Mouse (Mus musculus) embryonic facial prominence, embryonic 12.5 days (tissue): ENCODE data around the gene Ercc2. TPM values are rescaled to one million over a fixed set of nuclear protein-coding genes. Genes with fewer than 3 reads are reported as not detected.

Experiments
- ATAC-seq: fragments of 200-750 bp; cut with Nextera tagmentation; 2 replicates; pipeline ENCODE4 v1.8.0; 2017; ENCODE audit not compliant: insufficient number of reproducible peaks, insufficient read depth, low FRiP score, low TSS enrichment
- H3K27ac ChIP-seq: fragments of 300-500 bp; sonication (generic); 2 replicates; pipeline ENCODE4 v1.5.1; 2016; ENCODE audit warnings: mild to moderate bottlenecking
- H3K27me3 ChIP-seq: fragments of 300-500 bp; sonication (generic); 2 replicates; pipeline ENCODE4 v1.6.1; 2016; ENCODE audit warnings: mild to moderate bottlenecking, moderate library complexity
- H3K36me3 ChIP-seq: fragments of 300-500 bp; sonication (generic); 2 replicates; pipeline ENCODE4 v1.6.1; 2016; ENCODE audit warnings: mild to moderate bottlenecking
- H3K4me1 ChIP-seq: fragments of 300-500 bp; sonication (generic); 2 replicates; pipeline ENCODE4 v1.6.1; 2016
- H3K4me2 ChIP-seq: fragments of 300-500 bp; sonication (generic); replicated peaks from 2 replicates; pipeline ENCODE4 v1.6.1; 2016; ENCODE audit warnings: mild to moderate bottlenecking, moderate library complexity
- H3K4me3 ChIP-seq: fragments of 300-500 bp; sonication (generic); 2 replicates; pipeline ENCODE4 v1.5.1; 2016; ENCODE audit warnings: mild to moderate bottlenecking
- H3K9ac ChIP-seq: fragments of 300-500 bp; sonication (generic); 2 replicates; pipeline ENCODE4 v1.6.1; 2016; ENCODE audit warnings: mild to moderate bottlenecking, moderate library complexity
- H3K9me3 ChIP-seq: fragments of 300-500 bp; sonication (generic); 2 replicates; pipeline ENCODE4 v1.6.1; 2016; ENCODE audit warnings: mild to moderate bottlenecking, moderate library complexity
- WGBS: fragments of 180-500 bp; shearing (Covaris S2); methylation state at CpG from one replicate; pipeline ENCODE4 v1.1.7; 2016; 5-methylcytosine and 5-hydroxymethylcytosine counted together
- polyA plus RNA-seq: library from polyadenylated mRNA; unstranded; fragments of >200 nt; fragmentation: Nextera tagmentation; extraction: Ambion mirVana; gene quantifications from 2 replicates; pipeline ENCODE4 v1.2.1, GENCODE M21; 2016

Ercc2 gene
- polyA plus RNA-seq, 1 experiment from 2014 or later: 19.9 TPM

DNA sequence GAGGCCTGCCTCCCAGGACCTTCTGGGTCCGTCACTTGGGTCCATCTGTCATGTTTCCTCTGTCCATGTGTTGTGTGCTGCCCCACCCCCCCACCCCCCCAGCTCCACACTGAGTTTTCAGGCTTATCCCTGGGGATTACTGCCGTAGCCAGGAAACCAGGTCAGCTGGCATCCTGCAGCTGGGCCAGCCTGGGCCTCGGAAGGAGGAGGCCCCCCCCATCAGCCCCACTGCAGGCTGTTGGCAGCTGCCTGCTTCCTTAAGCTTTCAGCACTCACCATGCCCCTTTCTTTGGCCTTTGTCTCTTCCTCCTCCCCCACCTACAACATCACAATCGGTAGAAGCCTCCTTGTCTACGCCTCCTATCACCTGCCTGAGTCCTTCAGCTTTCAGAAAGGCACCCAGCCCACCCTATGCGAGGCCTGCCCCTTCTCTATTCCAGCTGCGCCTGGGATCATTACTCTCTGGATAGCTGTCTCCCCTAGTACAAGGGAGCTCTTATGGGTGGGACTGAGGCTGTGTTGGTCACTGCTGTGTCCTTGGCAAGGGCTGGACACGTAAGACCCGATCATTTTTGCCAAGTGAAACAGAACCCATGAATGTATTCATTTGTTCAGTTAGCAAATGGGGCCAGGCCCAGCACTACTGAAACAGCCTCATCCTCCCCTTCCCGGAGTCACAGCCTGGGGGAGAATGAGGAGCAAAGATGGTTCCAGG is 7.0 kb downstream of the Ercc2 start:
- H3K36me3 ChIP-seq: peaks cover 98% of the 10 kb centered on the region
- H3K27me3 ChIP-seq: no peaks in the 10 kb centered on the region
- H3K4me1 ChIP-seq: no peaks in the 10 kb centered on the region
- H3K9ac ChIP-seq: no peak overlapping the region
- H3K27ac ChIP-seq: 0 out of 2 replicates have a peak overlapping the region, but pooled peaks have one; percentile 30
- 83% methylated on average over 9 of the region's 10 CpGs for WGBS
- ATAC-seq: no peak
- no peak overlapping the region for H3K4me3 ChIP-seq
- H3K9me3 ChIP-seq: no peaks in the 10 kb centered on the region
- no peak overlapping the region for H3K4me2 ChIP-seq

DNA sequence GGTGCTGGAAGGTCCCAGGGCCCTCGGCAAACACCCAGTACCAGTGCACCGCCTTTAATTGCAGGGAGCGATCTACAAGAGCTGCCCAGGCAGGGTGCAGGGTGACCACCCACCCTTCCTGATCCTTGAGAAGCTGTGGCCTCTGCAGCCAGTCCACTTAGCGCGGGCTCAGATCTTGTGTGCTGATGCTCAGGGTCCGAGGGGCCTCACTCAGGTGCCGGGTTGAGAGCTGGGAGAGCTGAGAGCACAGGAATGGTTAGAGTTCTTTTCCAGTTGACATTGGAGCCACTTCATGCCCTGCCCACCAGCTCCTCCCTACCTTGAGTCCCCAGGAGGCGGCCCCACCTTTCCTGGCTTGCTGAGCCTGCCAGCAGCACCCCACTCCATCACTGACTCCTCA is 12.7 kb downstream of the Ercc2 start:
- no peak overlapping the region for H3K27ac ChIP-seq
- H3K4me3 ChIP-seq: no peak overlapping the region
- ATAC-seq: no peak
- H3K9me3 ChIP-seq: no peaks in the 10 kb centered on the region
- no peaks in the 10 kb centered on the region; the same call in 1 of the 2 replicates for H3K4me1 ChIP-seq
- 92% methylated on average over 8 of the region's 8 CpGs for WGBS
- no peak overlapping the region for H3K9ac ChIP-seq
- no peak overlapping the region for H3K4me2 ChIP-seq
- peaks cover 7% of the 10 kb centered on the region for H3K27me3 ChIP-seq
- peaks cover 65% of the 10 kb centered on the region for H3K36me3 ChIP-seq

DNA sequence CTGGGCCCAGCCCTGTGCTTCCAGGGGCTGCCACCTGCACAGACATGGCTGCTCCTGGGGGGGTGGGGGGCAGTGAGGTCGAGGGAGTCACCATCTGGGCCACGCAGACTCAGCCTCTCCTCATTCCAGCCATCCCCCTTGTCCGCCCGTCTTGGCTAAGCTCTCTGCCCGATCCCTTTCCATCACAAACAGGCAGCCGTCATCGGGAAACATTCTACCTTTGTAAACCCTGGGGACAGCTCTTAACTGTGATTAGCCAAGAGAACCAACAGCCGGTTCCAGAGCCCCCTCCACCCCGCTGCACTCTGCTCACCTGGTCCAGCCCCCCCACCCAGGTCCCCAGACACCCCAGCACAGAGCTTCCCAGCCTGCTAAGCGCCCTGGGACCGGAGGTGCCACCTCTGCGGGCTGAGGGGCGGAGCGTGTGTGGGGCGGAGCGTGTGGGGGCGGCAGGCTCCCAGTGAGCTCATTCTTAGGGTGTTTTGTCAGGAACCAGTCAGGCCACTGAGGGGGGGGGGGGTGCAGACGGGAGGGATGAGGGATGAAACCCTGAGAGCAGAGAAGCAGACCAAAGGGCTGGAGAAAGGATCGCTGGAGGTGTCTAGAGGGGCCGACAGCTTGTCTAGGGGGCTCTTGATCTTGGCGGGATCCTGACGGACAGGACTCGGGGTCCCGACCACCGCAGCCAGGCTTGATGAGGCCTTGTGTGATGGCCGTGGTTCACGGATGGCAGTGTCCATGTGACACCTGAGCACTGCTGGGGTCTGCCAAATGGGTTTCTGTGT is 17.9 kb downstream of the Ercc2 start:
- Histone ChIP-seq H3K9ac (peak overlapping the region; percentile 36), H3K27ac (peak overlapping the region; percentile 37; the same call in 1 of the 2 replicates), H3K27me3 (peaks cover 54% of the 10 kb centered on the region), H3K9me3 (peaks cover 4% of the 10 kb centered on the region; the same call in 1 of the 2 replicates), H3K4me3 (peak overlapping the region; percentile 31), H3K36me3 (peaks cover 13% of the 10 kb centered on the region), H3K4me1 (peaks cover 11% of the 10 kb centered on the region), H3K4me2 (peak overlapping the region; percentile 50)
- 3% methylated on average over 27 of the region's 27 CpGs for WGBS
- no peak for ATAC-seq

DNA sequence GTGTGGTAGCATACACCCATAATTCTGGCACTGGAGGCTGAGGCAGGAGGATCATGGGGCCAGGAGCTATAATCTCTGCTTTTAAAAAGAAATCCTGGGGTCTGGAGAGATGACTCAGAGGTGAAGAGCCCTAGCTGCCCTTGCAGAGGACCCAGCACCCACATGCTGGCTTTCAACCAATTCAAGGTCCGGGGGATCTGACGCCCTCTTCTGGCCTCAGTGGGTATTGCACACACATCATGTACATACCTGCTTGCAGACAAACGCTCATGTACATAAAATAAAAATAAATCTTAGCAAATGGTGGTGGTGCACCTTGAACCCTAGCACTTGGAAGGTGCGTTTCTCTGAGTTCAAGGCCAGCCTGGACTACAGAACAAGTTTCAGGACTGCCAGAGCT is 19.1 kb downstream of the Ercc2 start:
- Histone ChIP-seq H3K27ac (no peak overlapping the region), H3K27me3 (peaks cover 64% of the 10 kb centered on the region)

DNA sequence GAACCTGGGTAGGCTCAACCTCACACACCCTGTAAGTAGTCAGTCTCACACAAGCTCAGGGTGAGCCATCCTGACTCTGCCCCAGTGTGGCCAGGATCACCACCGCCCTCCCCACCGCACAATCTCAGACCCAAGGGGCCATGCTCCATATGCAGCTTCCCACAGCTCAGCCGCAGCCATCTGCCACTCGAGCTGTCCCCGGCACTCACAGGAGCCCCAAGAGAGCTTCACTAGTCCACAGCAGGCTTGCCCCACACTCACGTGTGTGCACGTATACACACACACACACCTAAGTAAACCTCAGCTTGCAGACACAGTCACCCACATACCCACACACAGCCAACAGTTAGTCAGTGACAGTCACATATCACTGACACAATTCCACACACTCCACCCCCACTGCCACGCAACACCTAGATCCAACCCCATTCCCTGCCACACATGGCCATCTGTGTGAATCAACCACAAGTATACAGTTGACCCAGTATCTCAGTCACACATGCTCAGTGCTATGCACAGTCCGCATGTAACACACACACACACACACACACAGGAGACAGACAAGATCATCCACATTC is 20.8 kb downstream of the Ercc2 start:
- Histone ChIP-seq H3K27ac (no peak overlapping the region), H3K9me3 (peaks cover 4% of the 10 kb centered on the region; the same call in 1 of the 2 replicates), H3K9ac (no peak overlapping the region), H3K4me2 (no peak overlapping the region), H3K27me3 (peaks cover 64% of the 10 kb centered on the region), H3K4me1 (peaks cover 14% of the 10 kb centered on the region), H3K36me3 (no peaks in the 10 kb centered on the region), H3K4me3 (no peak overlapping the region)
- no peak for ATAC-seq
- 75% methylated on average over 9 of the region's 9 CpGs for WGBS

More for the DNA sequence above, 19.1 kb downstream of the Ercc2 start:
- Histone ChIP-seq H3K9ac (no peak overlapping the region), H3K9me3 (peaks cover 4% of the 10 kb centered on the region; the same call in 1 of the 2 replicates), H3K4me1 (peaks cover 14% of the 10 kb centered on the region), H3K4me3 (no peak overlapping the region), H3K36me3 (0 out of 2 replicates have a peak, but pooled peaks cover under 1% of the 10 kb centered on the region), H3K4me2 (no peak overlapping the region)
- ATAC-seq: no peak
- 82% methylated on average over 4 of the region's 4 CpGs for WGBS

DNA sequence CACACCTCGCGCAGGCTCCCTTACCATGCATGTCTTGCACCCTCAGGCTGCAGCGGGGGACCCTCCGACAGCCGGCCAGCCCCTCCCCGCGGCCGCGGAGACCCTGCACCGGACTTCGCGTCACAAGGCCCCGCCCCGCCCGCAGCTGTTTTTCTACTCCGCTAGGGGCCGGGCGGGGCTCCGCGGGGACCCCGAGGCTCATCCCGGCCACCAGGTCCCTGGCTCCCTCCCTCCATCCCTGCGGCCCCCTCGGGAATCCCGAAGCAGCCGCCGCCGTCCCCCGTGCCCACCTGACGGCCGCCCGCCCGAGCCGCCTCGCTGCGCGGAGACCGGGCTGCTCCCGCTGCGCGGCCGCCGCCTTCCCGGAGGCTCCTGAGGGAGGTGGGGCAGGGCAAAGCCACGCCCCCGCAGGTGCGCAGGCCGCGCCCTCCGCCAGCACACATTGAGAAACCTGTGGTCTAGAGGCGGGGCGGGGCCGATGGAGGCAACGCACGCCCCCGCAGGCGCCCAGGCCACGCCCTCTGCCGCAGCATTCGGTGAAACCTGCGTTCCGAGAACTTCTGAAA is 22.0 kb downstream of the Ercc2 start, which contains the start of gene Klc3:
Gene Klc3, minus strand, starts transcription at position 374 of the 566 bp plus-strand sequence.
- peaks cover 14% of the 10 kb centered on the region for H3K4me1 ChIP-seq
- H3K36me3 ChIP-seq: no peaks in the 10 kb centered on the region
- peaks cover 64% of the 10 kb centered on the region for H3K27me3 ChIP-seq
- WGBS: under 1% methylated on average over 62 of the region's 62 CpGs
- H3K9ac ChIP-seq: peak within 1 kb of the TSS; percentile 55
- peaks cover 4% of the 10 kb centered on the region; the same call in 1 of the 2 replicates for H3K9me3 ChIP-seq
- 0 out of 2 replicates have a peak within 1 kb of the TSS, but pooled peaks have one; percentile 41 for H3K27ac ChIP-seq
- peak within 1 kb of the TSS; percentile 59 for H3K4me3 ChIP-seq
- H3K4me2 ChIP-seq: peak within 1 kb of the TSS; percentile 97
- ATAC-seq: no peak

DNA sequence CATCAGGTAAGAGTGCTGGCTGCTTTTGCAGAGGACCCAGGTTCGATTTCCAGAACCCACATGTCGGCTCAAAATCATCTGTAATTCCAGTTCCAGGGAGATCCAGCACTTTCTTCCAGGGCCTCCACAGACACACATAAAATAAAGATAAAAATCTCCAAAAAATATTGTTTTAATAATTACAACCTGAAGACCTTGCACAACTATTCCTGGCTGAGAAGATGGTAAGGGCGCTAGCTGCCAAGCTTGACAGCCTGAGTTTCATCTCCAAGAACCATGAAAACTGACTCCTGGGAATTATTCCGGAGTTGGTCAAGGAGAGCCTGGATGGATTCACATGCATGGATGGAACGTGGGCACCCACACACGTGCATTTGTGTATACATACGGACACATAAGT is 22.7 kb downstream of the Ercc2 start, which contains the start of gene Ckm:
Gene Ckm, plus strand, starts transcription at position 301 of the 400 bp plus-strand sequence.
- Histone ChIP-seq H3K36me3 (no peaks in the 10 kb centered on the region), H3K27ac (0 out of 2 replicates have a peak within 1 kb of the TSS, but pooled peaks have one; percentile 41), H3K9me3 (peaks cover 4% of the 10 kb centered on the region; the same call in 1 of the 2 replicates), H3K4me3 (peak within 1 kb of the TSS; percentile 59), H3K27me3 (peaks cover 57% of the 10 kb centered on the region), H3K9ac (peak within 1 kb of the TSS; percentile 55), H3K4me1 (peaks cover 14% of the 10 kb centered on the region), H3K4me2 (peak within 1 kb of the TSS; percentile 97)
- 47% methylated on average over 7 of the region's 7 CpGs for WGBS
- no peak for ATAC-seq

DNA sequence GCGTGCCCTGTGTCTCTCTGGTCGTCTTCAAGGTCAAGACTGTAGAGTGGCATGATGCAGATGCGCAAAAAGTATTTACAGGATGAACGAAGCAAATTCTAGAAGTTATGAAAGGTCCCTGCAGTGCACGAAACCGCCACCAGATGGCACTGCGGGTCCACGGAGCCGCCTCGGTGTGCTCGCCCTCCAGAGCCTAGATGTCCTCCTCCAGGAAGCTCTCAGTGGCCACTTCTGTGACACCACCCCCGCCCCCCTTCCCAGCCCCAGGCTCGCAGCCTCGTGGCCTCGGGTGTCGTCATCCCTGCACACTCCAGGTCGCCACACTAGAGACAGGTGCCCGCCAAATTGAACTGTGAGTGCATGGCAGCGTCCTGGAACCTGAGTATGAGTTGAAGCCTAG is 23.6 kb downstream of the Ercc2 start:
- Histone ChIP-seq H3K4me1 (peaks cover 14% of the 10 kb centered on the region; the same call in 1 of the 2 replicates), H3K4me3 (no peak overlapping the region), H3K27me3 (peaks cover 49% of the 10 kb centered on the region), H3K27ac (no peak overlapping the region), H3K4me2 (peak overlapping the region; percentile 32), H3K36me3 (no peaks in the 10 kb centered on the region), H3K9ac (no peak overlapping the region), H3K9me3 (peaks cover 4% of the 10 kb centered on the region; the same call in 1 of the 2 replicates)
- 2% methylated on average over 19 of the region's 19 CpGs for WGBS
- ATAC-seq: no peak

DNA sequence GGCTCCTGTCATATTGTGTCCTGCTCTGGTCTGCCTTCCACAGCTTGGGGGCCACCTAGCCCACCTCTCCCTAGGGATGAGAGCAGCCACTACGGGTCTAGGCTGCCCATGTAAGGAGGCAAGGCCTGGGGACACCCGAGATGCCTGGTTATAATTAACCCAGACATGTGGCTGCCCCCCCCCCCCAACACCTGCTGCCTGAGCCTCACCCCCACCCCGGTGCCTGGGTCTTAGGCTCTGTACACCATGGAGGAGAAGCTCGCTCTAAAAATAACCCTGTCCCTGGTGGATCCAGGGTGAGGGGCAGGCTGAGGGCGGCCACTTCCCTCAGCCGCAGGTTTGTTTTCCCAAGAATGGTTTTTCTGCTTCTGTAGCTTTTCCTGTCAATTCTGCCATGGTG is 27.9 kb downstream of the Ercc2 start:
- Histone ChIP-seq H3K9me3 (0 out of 2 replicates have a peak, but pooled peaks cover 4% of the 10 kb centered on the region), H3K9ac (no peak overlapping the region), H3K36me3 (no peaks in the 10 kb centered on the region), H3K27ac (no peak overlapping the region), H3K4me2 (no peak overlapping the region), H3K27me3 (peaks cover 15% of the 10 kb centered on the region), H3K4me1 (0 out of 2 replicates have a peak, but pooled peaks cover 6% of the 10 kb centered on the region), H3K4me3 (no peak overlapping the region)
- no peak for ATAC-seq
- WGBS: 41% methylated on average over 6 of the region's 6 CpGs

DNA sequence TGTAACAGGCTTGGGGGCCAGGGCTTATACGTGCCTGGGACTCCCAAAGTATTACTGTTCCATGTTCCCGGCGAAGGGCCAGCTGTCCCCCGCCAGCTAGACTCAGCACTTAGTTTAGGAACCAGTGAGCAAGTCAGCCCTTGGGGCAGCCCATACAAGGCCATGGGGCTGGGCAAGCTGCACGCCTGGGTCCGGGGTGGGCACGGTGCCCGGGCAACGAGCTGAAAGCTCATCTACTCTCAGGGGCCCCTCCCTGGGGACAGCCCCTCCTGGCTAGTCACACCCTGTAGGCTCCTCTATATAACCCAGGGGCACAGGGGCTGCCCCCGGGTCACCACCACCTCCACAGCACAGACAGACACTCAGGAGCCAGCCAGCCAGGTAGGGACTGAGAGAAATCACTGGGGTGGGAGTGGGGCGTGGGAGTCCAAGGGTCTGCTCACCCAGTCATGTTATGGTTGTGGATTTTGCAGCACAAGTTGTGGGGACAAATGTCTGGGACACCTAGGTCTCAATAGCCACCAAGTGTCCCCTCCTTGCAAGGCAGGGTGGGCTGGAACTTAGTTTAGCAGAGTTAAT is 29.0 kb downstream of the Ercc2 start:
- Histone ChIP-seq H3K9ac (no peak overlapping the region), H3K27ac (no peak overlapping the region)
- WGBS: 77% methylated on average over 11 of the region's 11 CpGs

More for the DNA sequence above, 29.0 kb downstream of the Ercc2 start:
- Histone ChIP-seq H3K4me2 (no peak overlapping the region), H3K4me1 (0 out of 2 replicates have a peak, but pooled peaks cover 3% of the 10 kb centered on the region), H3K9me3 (0 out of 2 replicates have a peak, but pooled peaks cover 4% of the 10 kb centered on the region), H3K4me3 (no peak overlapping the region), H3K27me3 (peaks cover 10% of the 10 kb centered on the region; the same call in 1 of the 2 replicates), H3K36me3 (no peaks in the 10 kb centered on the region)
- ATAC-seq: no peak
